Comparison of ENCODE assay signal across 14 mouse cellular contexts in the genomic region with DNA sequence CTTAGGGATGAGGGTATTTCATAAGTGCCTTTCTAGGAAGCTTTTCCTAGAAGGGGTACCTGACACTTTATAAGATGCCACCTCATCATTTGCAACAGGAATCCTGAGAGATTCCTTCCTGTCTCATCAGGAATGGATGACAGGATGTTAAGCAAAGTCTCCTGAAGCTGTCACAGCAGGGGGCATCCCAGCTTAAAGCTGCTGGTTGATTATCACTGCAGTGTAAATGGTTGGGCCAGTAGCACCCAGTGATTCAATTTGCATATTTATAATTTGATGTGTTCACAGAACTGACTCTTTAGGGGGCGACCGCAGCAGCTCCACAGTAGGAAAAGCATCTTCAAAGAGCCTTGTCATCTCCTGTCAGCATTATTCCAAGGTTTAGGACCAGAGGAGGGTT.
A peak's percentile ranks its signal among the peaks of the same experiment; 100 is the strongest.
DNase-seq lines count a peak whose midpoint lies in the region.
"Had no signal": no experiment of that assay in that cellular context is flagged by ENCODE, and none has a peak within 500 bp of the region (broad histone marks: within the 10 kb centered on the region; RNA-seq: fewer than 3 reads in every experiment).

No protein-coding gene starts in this region.

- intact Hi-C loops in left cerebral cortex, postnatal 4 days (cut with DNase I): no loop called here

- peak; percentile 19 for DNase-seq in cerebellum, adult 11-12 months
- no peak for DNase-seq in cerebellum, adult 9-10 months
- DNase-seq in left cerebral cortex, postnatal 4 days: peak; percentile 13
- no peak for DNase-seq in left cerebral cortex, adult 18-20 months (ENCODE audit: low spot score in 2 of 2)
- peak; percentile 31 for DNase-seq in ZHBTc4 (ENCODE audit: low read depth, low spot score)
- DNase-seq in retina, postnatal 1 day: peak; percentile 51
- DNase-seq in layer of hippocampus, postnatal 10 days (ENCODE audit: low spot score in 2 of 2): no peak
- DNase-seq: adrenal gland, postnatal 14 days; cerebellum, adult 8-10 months; gastrocnemius, postnatal 14 days; heart, postnatal 14 days; kidney, adult 8-10 months; right cerebral cortex, postnatal 25 days; thymus, postnatal 14 days had no signal

Comparison
In these comparisons a context has a peak if more than half of its experiments do, and no peak if none do; other contexts are left out.
1. DNase-seq: peak in cerebellum, adult 11-12 months (single experiment), left cerebral cortex, postnatal 4 days (single experiment), ZHBTc4 (single experiment) and retina, postnatal 1 day (single experiment); none in cerebellum, adult 9-10 months (single experiment), left cerebral cortex, adult 18-20 months (0 of 2) and layer of hippocampus, postnatal 10 days (0 of 2).